Mouse (Mus musculus) kidney, adult 2 months (tissue): ENCODE data around the gene Ski. TPM values are rescaled to one million over a fixed set of nuclear protein-coding genes. Genes with fewer than 3 reads are reported as not detected.

Experiments
- DNase-seq: peaks from one replicate; pipeline ENCODE4 v3.0.0; 2021
- H3K27ac ChIP-seq: fragments of 200-500 bp; 2 replicates; pipeline ENCODE4 v1.5.1; 2012; ENCODE audit warnings: low read depth, low read length, control low read depth, inconsistent platforms; ENCODE audit not compliant: insufficient read depth
- H3K27me3 ChIP-seq: fragments of 200-500 bp; replicated peaks from 2 replicates; pipeline ENCODE4 v1.6.1; 2012; ENCODE audit warnings: mild to moderate bottlenecking, moderate library complexity, low read length, inconsistent platforms; ENCODE audit not compliant: control insufficient read depth, insufficient read depth
- H3K36me3 ChIP-seq: fragments of 200-500 bp; 2 replicates; pipeline ENCODE4 v1.6.1; 2012; ENCODE audit warnings: mild to moderate bottlenecking, moderate library complexity, low read length, inconsistent platforms; ENCODE audit not compliant: control insufficient read depth, insufficient read depth
- H3K4me1 ChIP-seq: fragments of 200-500 bp; 2 replicates; pipeline ENCODE4 v1.6.1; 2011; ENCODE audit warnings: low read length; ENCODE audit not compliant: control insufficient read depth, insufficient read depth
- H3K4me3 ChIP-seq: fragments of 200-500 bp; 2 replicates; pipeline ENCODE4 v1.5.1; 2011; ENCODE audit warnings: mild to moderate bottlenecking, low read depth, low read length, control low read depth; ENCODE audit not compliant: insufficient read depth
- CTCF ChIP-seq: fragments of 200-500 bp; conservative IDR thresholded peaks from 2 replicates; pipeline ENCODE4 v1.5.1; 2011; ENCODE audit warnings: low read depth, mild to moderate bottlenecking, control low read depth, low read length, moderate library complexity, mixed read lengths; ENCODE audit not compliant: insufficient read depth, insufficient read length
- POLR2A ChIP-seq: fragments of 200-500 bp; IDR thresholded peaks from one replicate; pipeline ENCODE4 v1.6.1; 2011; ENCODE audit warnings: low read depth, low read length, control low read depth
- WGBS: fragments of 180-500 bp; shearing (Covaris S2); methylation state at CpG from one replicate; pipeline ENCODE4 v1.1.7; 2018; 5-methylcytosine and 5-hydroxymethylcytosine counted together
- polyA plus RNA-seq: library from polyadenylated mRNA; depleted of rRNA; stranded (reverse); fragments of >200 nt; gene quantifications from 2 replicates; pipeline ENCODE4 v1.2.3, GENCODE M21; 2012

The Ski gene
- polyA plus RNA-seq, 1 experiment = 40.4 TPM

- 12% methylated on average over 116 of the region's 116 CpGs for WGBS
- Histone ChIP-seq H3K4me1 (peaks cover 37% of the 10 kb centered on the region), H3K27me3 (no peaks in the 10 kb centered on the region), H3K36me3 (no peaks in the 10 kb centered on the region), H3K4me3 (peak overlapping the region; percentile 98), H3K27ac (peak overlapping the region; percentile 99)
- 0 out of 2 replicates have a peak, but pooled peaks have one; percentile 15 for TF ChIP-seq CTCF
- TF ChIP-seq POLR2A = peak; percentile 55
- DNase-seq = peak; percentile 99
Measured at GRCm38 (mm10) chr4:155222841-155223593, 625 bp upstream of the Ski start.

DNA sequence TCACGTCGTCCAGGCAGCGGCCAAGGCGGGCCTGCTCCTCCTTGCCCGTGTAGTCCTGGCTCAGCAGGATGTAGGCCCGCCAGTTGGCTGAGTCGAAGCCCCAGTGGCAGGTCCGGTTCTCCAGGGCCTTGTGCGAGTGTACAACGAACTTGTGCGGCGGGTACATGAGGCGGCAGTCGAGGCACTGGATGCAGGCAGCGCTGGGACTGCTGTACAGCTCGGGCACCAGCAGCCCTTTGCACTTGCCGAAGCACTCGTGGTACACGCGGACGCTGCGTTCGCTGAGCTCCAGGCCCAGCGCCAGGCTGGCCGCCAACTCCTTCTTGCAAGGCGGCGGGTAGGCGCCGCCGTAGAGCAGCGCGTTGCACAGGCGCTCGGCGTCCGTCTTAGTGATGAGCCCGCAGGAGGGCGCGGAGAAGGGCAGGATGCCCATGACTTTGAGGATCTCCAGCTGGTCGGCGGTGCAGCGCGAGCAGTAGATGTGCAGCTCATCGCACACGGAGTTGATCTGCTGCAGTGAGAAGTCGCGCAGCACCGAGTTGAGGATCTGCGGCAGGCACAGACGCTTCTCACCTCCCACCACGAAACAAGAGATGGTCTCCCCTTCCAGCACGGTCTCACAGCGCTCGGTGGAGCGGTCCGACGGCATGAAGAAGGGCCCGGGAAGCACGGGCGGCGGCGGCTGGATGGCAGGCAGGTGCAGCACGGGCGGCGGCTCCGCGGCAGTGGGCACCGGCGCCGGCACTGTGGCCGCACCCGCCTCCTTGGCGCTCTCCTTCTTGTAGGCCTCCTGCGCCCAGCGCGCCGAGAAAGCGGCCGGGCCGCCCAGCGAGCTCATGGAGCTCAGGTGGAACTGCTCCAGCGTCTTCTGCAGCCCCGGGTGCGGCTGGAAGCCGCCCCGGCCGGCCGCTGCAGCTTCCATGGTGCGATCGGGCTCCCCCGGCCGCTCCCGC is 517 bp downstream of the Ski start:
- DNase-seq = peak; percentile 91
- H3K27me3 ChIP-seq = no peaks in the 10 kb centered on the region
- no peaks in the 10 kb centered on the region for H3K36me3 ChIP-seq
- TF ChIP-seq POLR2A (no peak), CTCF (no peak)
- peak overlapping the region; percentile 65 for H3K27ac ChIP-seq
- whole genome bisulfite sequencing = under 1% methylated on average over 92 of the region's 93 CpGs
- peaks cover 48% of the 10 kb centered on the region for H3K4me1 ChIP-seq
- peak overlapping the region; percentile 98 for H3K4me3 ChIP-seq

GRCm38 (mm10) chr4:155221106-155221505 is 1.3 kb downstream of the Ski start:
- Histone ChIP-seq H3K4me1 (peaks cover 56% of the 10 kb centered on the region), H3K4me3 (peak overlapping the region; percentile 98), H3K27ac (peak overlapping the region; percentile 65), H3K27me3 (no peaks in the 10 kb centered on the region), H3K36me3 (no peaks in the 10 kb centered on the region)
- WGBS = 5% methylated on average over 7 of the region's 7 CpGs
- TF ChIP-seq POLR2A (no peak), CTCF (no peak)
- DNase-seq = no peak

- Histone ChIP-seq H3K27ac (peak overlapping the region; percentile 65), H3K4me1 (peaks cover 62% of the 10 kb centered on the region), H3K4me3 (peak overlapping the region; percentile 98), H3K27me3 (no peaks in the 10 kb centered on the region), H3K36me3 (no peaks in the 10 kb centered on the region)
- TF ChIP-seq POLR2A = no peak
- no peak for TF ChIP-seq CTCF
- DNase-seq = no peak
- 5% methylated on average over 14 of the region's 14 CpGs for WGBS
Measured at GRCm38 (mm10) chr4:155220213-155221100, 1.9 kb downstream of the Ski start.

GRCm38 (mm10) chr4:155219271-155220212 is 2.9 kb downstream of the Ski start:
- H3K27me3 ChIP-seq = no peaks in the 10 kb centered on the region
- peak overlapping the region; percentile 98 for H3K4me3 ChIP-seq
- peak overlapping the region; percentile 26 for H3K27ac ChIP-seq
- H3K36me3 ChIP-seq = no peaks in the 10 kb centered on the region
- peaks cover 72% of the 10 kb centered on the region for H3K4me1 ChIP-seq
- peak; percentile 52 for DNase-seq
- TF ChIP-seq CTCF = no peak
- TF ChIP-seq POLR2A = no peak
- WGBS = 17% methylated on average over 12 of the region's 12 CpGs
